Mouse (Mus musculus) megakaryocyte, embryonic 14.5 days (primary cell): ENCODE data around the gene Pnpla1.

Experiments used
- FLI1 ChIP-seq: IDR thresholded peaks from 2 replicates; pipeline ENCODE4 v1.6.1; 2012; ENCODE audit warnings: low read length, inconsistent platforms, mixed read lengths
- GATA1 ChIP-seq: IDR thresholded peaks from 3 replicates; pipeline ENCODE4 v1.6.1; 2012; ENCODE audit warnings: mixed read lengths, low read length, inconsistent platforms, borderline replicate concordance

DNA sequence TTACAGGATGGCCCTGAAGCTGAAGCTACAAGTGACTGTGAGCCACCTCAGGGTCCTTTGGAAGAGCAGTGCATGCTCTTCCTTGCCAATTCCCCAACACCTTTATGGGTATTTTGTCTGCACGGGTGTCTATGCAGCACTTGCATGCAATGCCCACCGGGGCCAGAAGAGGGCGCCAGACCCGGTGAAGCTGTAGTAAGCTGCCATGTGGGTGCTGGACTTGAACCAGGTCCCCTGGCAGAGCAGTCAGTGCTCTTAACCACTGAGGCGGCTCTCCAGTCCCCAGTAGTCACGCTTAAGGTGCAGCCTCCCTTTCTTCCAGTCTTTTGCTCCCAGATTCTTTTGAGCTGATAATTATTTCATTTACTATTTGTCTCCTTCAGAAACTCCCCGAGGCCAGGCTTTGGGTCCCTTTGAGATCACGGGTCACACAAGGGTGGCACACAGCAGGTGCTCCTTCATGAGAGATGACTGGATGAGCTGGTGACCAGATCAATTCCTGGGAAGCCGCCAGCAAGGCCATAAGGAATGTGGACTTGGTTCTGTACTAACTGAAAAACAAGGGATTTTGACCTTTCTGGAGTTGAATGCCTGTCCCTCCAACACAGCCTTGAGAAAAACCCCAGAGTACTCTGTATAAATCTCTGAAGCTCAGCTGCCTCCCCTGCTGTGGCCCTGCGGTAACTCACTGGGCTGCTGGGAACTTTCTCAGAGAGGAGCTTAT lies 78.6 kb downstream of the Pnpla1 start:
- no peak for TF ChIP-seq GATA1
- no peak for TF ChIP-seq FLI1
